Mouse (Mus musculus): ENCODE data around the gene Tjap1. TPM values are rescaled to one million over a fixed set of nuclear protein-coding genes. Genes with fewer than 3 reads are reported as not detected.

The Tjap1 gene
- polyA plus RNA-seq, 1 experiment from 2014 or later, result 43.7 TPM

GRCm38 (mm10) chr17:46297364-46298219, 14.8 kb upstream of the Tjap1 start, which contains the start of gene Dlk2:
Dlk2 (plus strand) TSS chr17:46297421.
- Histone ChIP-seq H3K4me1 (ENCODE audit: control insufficient read depth, insufficient read depth, low read length) (peaks cover 9% of the 10 kb centered on the region; the same call in 1 of the 2 replicates), H3K27me3 (ENCODE audit: control insufficient read depth, insufficient read depth, low read length) (peaks cover 33% of the 10 kb centered on the region), H3K4me3 (ENCODE audit: low read depth, low read length) (peak within 1 kb of the TSS; percentile 67), H3K36me3 (replicated peaks; ENCODE audit: control insufficient read depth, insufficient read depth, low read depth, low read length) (no peaks in the 10 kb centered on the region), H3K4me2 (ENCODE audit: low read depth, low read length) (peak within 1 kb of the TSS; percentile 100), H3K27ac (replicated peaks; ENCODE audit: low read depth, low read length) (no peak within 1 kb of the TSS), H3K9me3 (replicated peaks; ENCODE audit: control insufficient read depth, low read length) (no peaks in the 10 kb centered on the region), H3K9ac (replicated peaks; ENCODE audit: low read length) (peak within 1 kb of the TSS; percentile 56)
- WGBS, result under 1% methylated on average over 69 of the region's 86 CpGs
- ATAC-seq (replicated peaks; ENCODE audit: insufficient number of reproducible peaks, low FRiP score, low TSS enrichment, low read depth) (peak; percentile 34; the same call in 1 of the 2 replicates), DNase-seq (ENCODE audit: low spot score) (peak; percentile 41)

GRCm38 (mm10) chr17:46297028-46297363, 14.2 kb upstream of the Tjap1 start:
- no peak overlapping the region for H3K27ac ChIP-seq (replicated peaks; ENCODE audit: low read depth, low read length)
- peak overlapping the region; percentile 67 for H3K4me3 ChIP-seq (ENCODE audit: low read depth, low read length)
- DNase-seq (ENCODE audit: low spot score) (no peak), ATAC-seq (replicated peaks; ENCODE audit: insufficient number of reproducible peaks, low FRiP score, low TSS enrichment, low read depth) (no peak)
- no peaks in the 10 kb centered on the region for H3K36me3 ChIP-seq (replicated peaks; ENCODE audit: control insufficient read depth, insufficient read depth, low read depth, low read length)
- H3K27me3 ChIP-seq (ENCODE audit: control insufficient read depth, insufficient read depth, low read length), result peaks cover 33% of the 10 kb centered on the region
- 14% methylated on average over 6 of the region's 6 CpGs for WGBS
- H3K9me3 ChIP-seq (replicated peaks; ENCODE audit: control insufficient read depth, low read length), result no peaks in the 10 kb centered on the region
- H3K4me2 ChIP-seq (ENCODE audit: low read depth, low read length), result peak overlapping the region; percentile 100
- H3K9ac ChIP-seq (replicated peaks; ENCODE audit: low read length), result no peak overlapping the region; the same call in 1 of the 2 replicates
- peaks cover 9% of the 10 kb centered on the region; the same call in 1 of the 2 replicates for H3K4me1 ChIP-seq (ENCODE audit: control insufficient read depth, insufficient read depth, low read length)

- Histone ChIP-seq H3K27ac (replicated peaks; ENCODE audit: low read depth, low read length) (no peak overlapping the region), H3K4me2 (ENCODE audit: low read depth, low read length) (no peak overlapping the region), H3K36me3 (replicated peaks; ENCODE audit: control insufficient read depth, insufficient read depth, low read depth, low read length) (no peaks in the 10 kb centered on the region), H3K9me3 (replicated peaks; ENCODE audit: control insufficient read depth, low read length) (no peaks in the 10 kb centered on the region), H3K9ac (replicated peaks; ENCODE audit: low read length) (no peak overlapping the region), H3K4me3 (ENCODE audit: low read depth, low read length) (no peak overlapping the region), H3K27me3 (ENCODE audit: control insufficient read depth, insufficient read depth, low read length) (peaks cover 33% of the 10 kb centered on the region), H3K4me1 (ENCODE audit: control insufficient read depth, insufficient read depth, low read length) (peaks cover 9% of the 10 kb centered on the region; the same call in 1 of the 2 replicates)
- WGBS, result 42% methylated on average over 6 of the region's 6 CpGs
- DNase-seq (ENCODE audit: low spot score) (no peak), ATAC-seq (replicated peaks; ENCODE audit: insufficient number of reproducible peaks, low FRiP score, low TSS enrichment, low read depth) (no peak)
Measured at GRCm38 (mm10) chr17:46296601-46297000, 13.8 kb upstream of the Tjap1 start.

- Histone ChIP-seq H3K36me3 (replicated peaks; ENCODE audit: control insufficient read depth, insufficient read depth, low read depth, low read length) (no peaks in the 10 kb centered on the region), H3K4me1 (ENCODE audit: control insufficient read depth, insufficient read depth, low read length) (no peaks in the 10 kb centered on the region; the same call in 1 of the 2 replicates), H3K27ac (replicated peaks; ENCODE audit: low read depth, low read length) (0 out of 2 replicates have a peak overlapping the region, but pooled peaks have one; percentile 44), H3K4me3 (ENCODE audit: low read depth, low read length) (no peak overlapping the region), H3K4me2 (ENCODE audit: low read depth, low read length) (no peak overlapping the region), H3K9me3 (replicated peaks; ENCODE audit: control insufficient read depth, low read length) (no peaks in the 10 kb centered on the region), H3K9ac (replicated peaks; ENCODE audit: low read length) (no peak overlapping the region), H3K27me3 (ENCODE audit: control insufficient read depth, insufficient read depth, low read length) (no peaks in the 10 kb centered on the region)
- 0 out of 2 replicates have a peak, but pooled peaks have one; percentile 10 for ATAC-seq (replicated peaks; ENCODE audit: insufficient number of reproducible peaks, low FRiP score, low TSS enrichment, low read depth)
- WGBS, result 55% methylated on average over 11 of the region's 11 CpGs
- DNase-seq (ENCODE audit: low spot score), result peak; percentile 81
Measured at GRCm38 (mm10) chr17:46287678-46288095, 4.9 kb upstream of the Tjap1 start.

- H3K9me3 ChIP-seq (replicated peaks; ENCODE audit: control insufficient read depth, low read length), result no peaks in the 10 kb centered on the region
- ATAC-seq (replicated peaks; ENCODE audit: insufficient number of reproducible peaks, low FRiP score, low TSS enrichment, low read depth), result no peak
- no peaks in the 10 kb centered on the region; the same call in 1 of the 2 replicates for H3K4me1 ChIP-seq (ENCODE audit: control insufficient read depth, insufficient read depth, low read length)
- DNase-seq (ENCODE audit: low spot score), result no peak
- no peak overlapping the region for H3K4me2 ChIP-seq (ENCODE audit: low read depth, low read length)
- H3K36me3 ChIP-seq (replicated peaks; ENCODE audit: control insufficient read depth, insufficient read depth, low read depth, low read length), result no peaks in the 10 kb centered on the region
- H3K27me3 ChIP-seq (ENCODE audit: control insufficient read depth, insufficient read depth, low read length), result no peaks in the 10 kb centered on the region
- H3K27ac ChIP-seq (replicated peaks; ENCODE audit: low read depth, low read length), result no peak overlapping the region
- 74% methylated on average over 6 of the region's 6 CpGs for WGBS
- H3K4me3 ChIP-seq (ENCODE audit: low read depth, low read length), result no peak overlapping the region
- H3K9ac ChIP-seq (replicated peaks; ENCODE audit: low read length), result no peak overlapping the region
Measured at GRCm38 (mm10) chr17:46285407-46285806, 2.6 kb upstream of the Tjap1 start.

GRCm38 (mm10) chr17:46284653-46285052, 1.8 kb upstream of the Tjap1 start:
- 62% methylated on average over 7 of the region's 7 CpGs for WGBS
- H3K36me3 ChIP-seq (replicated peaks; ENCODE audit: control insufficient read depth, insufficient read depth, low read depth, low read length), result no peaks in the 10 kb centered on the region
- DNase-seq (ENCODE audit: low spot score) (no peak), ATAC-seq (replicated peaks; ENCODE audit: insufficient number of reproducible peaks, low FRiP score, low TSS enrichment, low read depth) (no peak)
- H3K27ac ChIP-seq (replicated peaks; ENCODE audit: low read depth, low read length), result no peak overlapping the region
- no peak overlapping the region for H3K9ac ChIP-seq (replicated peaks; ENCODE audit: low read length)
- no peaks in the 10 kb centered on the region for H3K27me3 ChIP-seq (ENCODE audit: control insufficient read depth, insufficient read depth, low read length)
- H3K4me3 ChIP-seq (ENCODE audit: low read depth, low read length), result no peak overlapping the region
- no peak overlapping the region for H3K4me2 ChIP-seq (ENCODE audit: low read depth, low read length)
- no peaks in the 10 kb centered on the region; the same call in 1 of the 2 replicates for H3K4me1 ChIP-seq (ENCODE audit: control insufficient read depth, insufficient read depth, low read length)
- H3K9me3 ChIP-seq (replicated peaks; ENCODE audit: control insufficient read depth, low read length), result no peaks in the 10 kb centered on the region

GRCm38 (mm10) chr17:46283911-46284310, 1.1 kb upstream of the Tjap1 start:
- H3K9me3 ChIP-seq (replicated peaks; ENCODE audit: control insufficient read depth, low read length), result no peaks in the 10 kb centered on the region
- no peak overlapping the region for H3K9ac ChIP-seq (replicated peaks; ENCODE audit: low read length)
- DNase-seq (ENCODE audit: low spot score) (no peak), ATAC-seq (replicated peaks; ENCODE audit: insufficient number of reproducible peaks, low FRiP score, low TSS enrichment, low read depth) (no peak)
- no peaks in the 10 kb centered on the region; the same call in 1 of the 2 replicates for H3K4me1 ChIP-seq (ENCODE audit: control insufficient read depth, insufficient read depth, low read length)
- H3K27ac ChIP-seq (replicated peaks; ENCODE audit: low read depth, low read length), result no peak overlapping the region
- 88% methylated on average over 8 of the region's 8 CpGs for WGBS
- no peak overlapping the region for H3K4me2 ChIP-seq (ENCODE audit: low read depth, low read length)
- H3K4me3 ChIP-seq (ENCODE audit: low read depth, low read length), result no peak overlapping the region
- H3K27me3 ChIP-seq (ENCODE audit: control insufficient read depth, insufficient read depth, low read length), result no peaks in the 10 kb centered on the region
- no peaks in the 10 kb centered on the region for H3K36me3 ChIP-seq (replicated peaks; ENCODE audit: control insufficient read depth, insufficient read depth, low read depth, low read length)

GRCm38 (mm10) chr17:46283140-46283539, 314 bp upstream of the Tjap1 start:
- DNase-seq (ENCODE audit: low spot score), result no peak
- Histone ChIP-seq H3K4me2 (ENCODE audit: low read depth, low read length) (peak overlapping the region; percentile 73), H3K36me3 (replicated peaks; ENCODE audit: control insufficient read depth, insufficient read depth, low read depth, low read length) (no peaks in the 10 kb centered on the region), H3K27me3 (ENCODE audit: control insufficient read depth, insufficient read depth, low read length) (no peaks in the 10 kb centered on the region), H3K4me3 (ENCODE audit: low read depth, low read length) (peak overlapping the region; percentile 59), H3K27ac (replicated peaks; ENCODE audit: low read depth, low read length) (no peak overlapping the region; the same call in 1 of the 2 replicates), H3K9ac (replicated peaks; ENCODE audit: low read length) (no peak overlapping the region), H3K9me3 (replicated peaks; ENCODE audit: control insufficient read depth, low read length) (no peaks in the 10 kb centered on the region), H3K4me1 (ENCODE audit: control insufficient read depth, insufficient read depth, low read length) (no peaks in the 10 kb centered on the region; the same call in 1 of the 2 replicates)
- WGBS, result 21% methylated on average over 9 of the region's 9 CpGs
- no peak for ATAC-seq (replicated peaks; ENCODE audit: insufficient number of reproducible peaks, low FRiP score, low TSS enrichment, low read depth)

Data from embryonic facial prominence, embryonic 11.5 days (tissue).